Mouse (Mus musculus) lung, postnatal 0 days (tissue): ENCODE data around the gene Glul.

ENCODE experiments used
- CTCF ChIP-seq: IDR thresholded peaks from 2 replicates; pipeline ENCODE4 v1.5.1; 2016; ENCODE audit warnings: antibody characterized with exemption, mild to moderate bottlenecking
- EP300 ChIP-seq: IDR thresholded peaks from 2 replicates; pipeline ENCODE4 v1.6.1; 2016; ENCODE audit warnings: antibody characterized with exemption, mild to moderate bottlenecking, control low read depth

- TF ChIP-seq CTCF: no peak
- TF ChIP-seq EP300: no peak
Measured at GRCm38 (mm10) chr1:153891442-153891841, 8.3 kb upstream of the Glul start, which contains the start of gene Teddm1a.
